Mouse (Mus musculus): ENCODE results near the gene Ovca2. TPM values are rescaled to one million over a fixed set of nuclear protein-coding genes. Genes with fewer than 3 reads are reported as not detected.
"Not testable (repeated sequence)": the region's sequence is repeated elsewhere in the genome, so short reads cannot be mapped to it uniquely, and the experiment has no call there.

The Ovca2 gene
- total RNA-seq, 2 experiments from 2014 or later, result 4.7 to 5.1 TPM

GRCm38 (mm10) chr11:75194850-75195461, 16.3 kb upstream of the Ovca2 start:
- peak; percentile 46 for DNase-seq

GRCm38 (mm10) chr11:75194121-75194849, 15.7 kb upstream of the Ovca2 start:
- DNase-seq, result peak; percentile 44

GRCm38 (mm10) chr11:75193256-75194071, 14.8 kb upstream of the Ovca2 start, which contains the start of gene Rtn4rl1:
Gene Rtn4rl1, plus strand, starts transcription at chr11:75193783.
- DNase-seq, result peak; percentile 55

- peak; percentile 76 for DNase-seq
These were observed 13.9 kb upstream of the Ovca2 start for GRCm38 (mm10) chr11:75192336-75193214.

- peak; percentile 2 for DNase-seq
These were observed 13.2 kb upstream of the Ovca2 start for GRCm38 (mm10) chr11:75191841-75192240.

GRCm38 (mm10) chr11:75190905-75191441, 12.3 kb upstream of the Ovca2 start, which contains the start of gene Dph1:
Gene Dph1, minus strand, starts transcription at chr11:75191241.
- DNase-seq, result peak; percentile 1

- DNase-seq, result peak; percentile 75
These were observed 11.7 kb upstream of the Ovca2 start for GRCm38 (mm10) chr11:75190371-75190724.

- DNase-seq, result peak; percentile 19
These were observed 11.2 kb upstream of the Ovca2 start for GRCm38 (mm10) chr11:75189713-75190370.

GRCm38 (mm10) chr11:75184986-75185385, 6.4 kb upstream of the Ovca2 start:
- no peak for DNase-seq

- DNase-seq, result no peak
These were observed 5.9 kb upstream of the Ovca2 start for GRCm38 (mm10) chr11:75184573-75184972.

GRCm38 (mm10) chr11:75183917-75184570, 5.4 kb upstream of the Ovca2 start:
- DNase-seq, result no peak

GRCm38 (mm10) chr11:75178011-75178410, 624 bp downstream of the Ovca2 start:
- no peak for DNase-seq

GRCm38 (mm10) chr11:75174574-75174973, 4.1 kb downstream of the Ovca2 start:
- not testable (repeated sequence) for DNase-seq

- DNase-seq, result no peak
These were observed 4.9 kb downstream of the Ovca2 start for GRCm38 (mm10) chr11:75173799-75174165.

GRCm38 (mm10) chr11:75173095-75173798, 5.4 kb downstream of the Ovca2 start:
- DNase-seq, result peak; percentile 78

- DNase-seq, result peak; percentile 24
These were observed 6.2 kb downstream of the Ovca2 start for GRCm38 (mm10) chr11:75172151-75173094.

- DNase-seq, result no peak
These were observed 7.3 kb downstream of the Ovca2 start for GRCm38 (mm10) chr11:75171186-75171865.

Data from gastrocnemius, postnatal 10 days (tissue).